Mouse (Mus musculus) kidney, embryonic 16.5 days (tissue): ENCODE results near the gene Ccdc194. TPM values are rescaled to one million over a fixed set of nuclear protein-coding genes. Genes with fewer than 3 reads are reported as not detected.
A peak's percentile ranks its signal among the peaks of the same experiment; 100 is the strongest.

ENCODE experiments used
- ATAC-seq: fragments of 200-750 bp; cut with Nextera tagmentation; 2 replicates; pipeline ENCODE4 v1.8.0; 2017; ENCODE audit warnings: moderate TSS enrichment; ENCODE audit not compliant: low FRiP score, low TSS enrichment
- H3K27ac ChIP-seq: fragments of 300-500 bp; sonication (generic); 2 replicates; pipeline ENCODE4 v1.5.1; 2014; ENCODE audit warnings: low read length
- H3K27me3 ChIP-seq: fragments of 300-500 bp; sonication (generic); 2 replicates; pipeline ENCODE4 v1.6.1; 2014; ENCODE audit warnings: low read length, control low read depth, mixed read lengths; ENCODE audit not compliant: insufficient read depth
- H3K36me3 ChIP-seq: fragments of 300-500 bp; sonication (generic); 2 replicates; pipeline ENCODE4 v1.6.1; 2014; ENCODE audit warnings: low read length, control low read depth, mixed read lengths; ENCODE audit not compliant: insufficient read depth
- H3K4me1 ChIP-seq: fragments of 300-500 bp; sonication (generic); 2 replicates; pipeline ENCODE4 v1.6.1; 2014; ENCODE audit warnings: low read length, control low read depth, mixed read lengths; ENCODE audit not compliant: insufficient read depth
- H3K4me2 ChIP-seq: fragments of 300-500 bp; sonication (generic); replicated peaks from 2 replicates; pipeline ENCODE4 v1.6.1; 2014; ENCODE audit warnings: low read depth, low read length
- H3K4me3 ChIP-seq: fragments of 300-500 bp; sonication (generic); 2 replicates; pipeline ENCODE4 v1.5.1; 2014; ENCODE audit warnings: mild to moderate bottlenecking, low read length
- H3K9ac ChIP-seq: fragments of 300-500 bp; sonication (generic); replicated peaks from 2 replicates; pipeline ENCODE4 v1.6.1; 2014; ENCODE audit warnings: low read length
- H3K9me3 ChIP-seq: fragments of 300-500 bp; sonication (generic); 2 replicates; pipeline ENCODE4 v1.6.1; 2016; ENCODE audit warnings: low read length, control low read depth
- WGBS: fragments of 180-500 bp; shearing (Covaris S2); extraction: QIAGEN DNeasy Blood & Tissue Kit; methylation state at CpG from one replicate; pipeline ENCODE4 v1.1.7; 2014; 5-methylcytosine and 5-hydroxymethylcytosine counted together
- polyA plus RNA-seq: library from polyadenylated mRNA; unstranded; fragments of >200 nt; fragmentation: Nextera tagmentation; extraction: Ambion mirVana; gene quantifications from 2 replicates; pipeline ENCODE4 v1.2.1, GENCODE M21; 2015

Ccdc194 gene
- polyA plus RNA-seq, 1 experiment from 2014 or later: 0.61 TPM

DNA sequence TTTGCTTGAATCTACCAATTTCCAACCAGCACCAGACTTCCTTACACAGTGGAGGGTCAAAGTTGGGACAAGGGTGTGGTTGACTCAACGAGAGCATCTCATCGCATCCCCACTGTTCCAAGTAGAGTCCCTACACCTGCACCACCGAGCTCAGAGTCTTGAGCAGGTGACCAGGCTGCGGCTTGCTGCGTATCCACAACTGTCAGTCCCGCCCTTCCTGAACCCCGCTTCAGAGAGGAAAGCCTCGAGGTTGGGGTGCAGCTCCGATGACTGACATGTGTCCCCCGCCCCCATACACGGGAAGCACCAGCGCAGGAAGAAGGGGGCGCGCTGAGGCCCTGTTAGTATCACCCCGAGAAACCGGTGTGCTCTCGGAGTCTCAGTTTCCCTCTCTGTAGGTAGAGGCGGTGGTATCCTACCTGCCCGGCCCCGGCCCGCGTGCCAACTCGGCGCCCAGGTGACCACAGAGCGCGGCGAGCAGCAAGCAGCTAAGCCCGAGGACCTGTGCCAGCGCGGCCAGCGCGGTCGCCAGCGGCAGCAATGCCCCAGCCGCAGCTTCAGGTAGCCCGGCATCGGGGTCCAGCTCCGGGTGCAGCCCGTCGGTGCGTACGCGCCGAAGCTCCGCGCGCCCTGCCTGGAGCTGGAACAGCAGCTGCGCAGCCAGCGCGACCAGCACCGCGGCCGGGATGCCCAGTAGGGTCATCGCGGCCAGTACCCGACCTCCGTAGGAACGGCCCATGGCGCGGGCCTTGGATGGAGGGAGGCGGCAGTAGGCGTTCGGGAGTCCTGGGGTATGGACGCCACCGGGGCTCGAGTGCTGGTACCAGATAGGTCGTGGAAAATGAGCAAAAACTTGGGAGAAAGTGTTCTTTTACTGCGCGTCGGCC lies 32.8 kb upstream of the Ccdc194 start, which contains the start of gene Tmem221:
Gene Tmem221, minus strand, starts transcription at position 801 of the 887 bp plus-strand sequence.
- peak within 1 kb of the TSS; percentile 62 for H3K4me3 ChIP-seq
- H3K9me3 ChIP-seq: no peaks in the 10 kb centered on the region
- peak; percentile 33 for ATAC-seq
- peak within 1 kb of the TSS; percentile 84 for H3K4me2 ChIP-seq
- peaks cover 49% of the 10 kb centered on the region for H3K27me3 ChIP-seq
- no peaks in the 10 kb centered on the region for H3K36me3 ChIP-seq
- peaks cover 11% of the 10 kb centered on the region for H3K4me1 ChIP-seq
- WGBS: 4% methylated on average over 70 of the region's 70 CpGs
- peak within 1 kb of the TSS; percentile 73 for H3K9ac ChIP-seq
- H3K27ac ChIP-seq: no peak within 1 kb of the TSS

DNA sequence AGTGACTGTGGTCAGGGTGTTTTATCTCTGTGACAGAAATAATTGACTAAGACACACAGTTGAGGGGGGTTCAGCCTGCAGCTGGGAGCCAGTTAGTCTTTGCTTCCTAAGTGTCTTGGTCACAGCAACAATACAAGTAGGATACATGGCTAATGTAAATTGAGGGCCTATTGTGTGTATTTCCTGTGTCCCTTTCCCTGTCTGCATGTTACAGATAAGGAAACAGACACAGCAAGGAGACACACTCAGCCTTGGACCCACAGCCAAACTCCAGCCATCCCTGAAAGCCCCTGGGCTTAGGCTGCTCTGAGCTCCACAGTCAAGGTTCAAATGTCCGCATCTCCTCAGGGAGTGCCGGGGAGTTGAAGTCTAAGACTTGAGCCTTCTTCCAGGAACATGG lies 29.1 kb upstream of the Ccdc194 start:
- peak overlapping the region; percentile 36; the same call in 1 of the 2 replicates for H3K27ac ChIP-seq
- WGBS: 76% methylated on average over 2 of the region's 2 CpGs
- H3K9me3 ChIP-seq: no peaks in the 10 kb centered on the region
- no peak for ATAC-seq
- peaks cover 21% of the 10 kb centered on the region for H3K27me3 ChIP-seq
- no peak overlapping the region for H3K4me2 ChIP-seq
- 0 out of 2 replicates have a peak overlapping the region, but pooled peaks have one; percentile 11 for H3K9ac ChIP-seq
- H3K36me3 ChIP-seq: no peaks in the 10 kb centered on the region
- H3K4me1 ChIP-seq: peaks cover 25% of the 10 kb centered on the region
- H3K4me3 ChIP-seq: no peak overlapping the region

DNA sequence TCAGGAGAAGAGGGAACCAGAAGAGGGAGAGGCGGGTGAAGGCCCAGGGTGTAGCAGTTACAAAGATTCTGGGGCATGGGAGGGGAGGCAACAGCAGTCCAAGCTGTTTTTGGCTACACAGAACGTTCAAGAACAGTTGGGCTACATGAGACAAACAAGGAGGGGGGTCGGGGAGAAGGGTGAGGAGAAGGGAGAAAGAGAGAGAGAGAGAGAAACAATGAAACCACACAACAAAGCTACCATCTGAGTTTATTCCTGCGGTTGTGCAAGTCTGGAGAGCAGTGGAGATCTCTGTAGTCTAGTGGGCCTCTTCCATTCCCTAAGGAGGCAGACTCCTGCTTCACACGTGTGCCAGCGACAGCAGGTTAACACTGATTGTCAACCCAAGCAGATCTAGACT lies 28.5 kb upstream of the Ccdc194 start:
- Histone ChIP-seq H3K27ac (peak overlapping the region; percentile 36; the same call in 1 of the 2 replicates), H3K9me3 (no peaks in the 10 kb centered on the region), H3K4me2 (no peak overlapping the region), H3K4me1 (peaks cover 21% of the 10 kb centered on the region), H3K9ac (no peak overlapping the region), H3K27me3 (peaks cover 16% of the 10 kb centered on the region), H3K4me3 (no peak overlapping the region), H3K36me3 (no peaks in the 10 kb centered on the region)
- no peak for ATAC-seq
- 75% methylated on average over 6 of the region's 6 CpGs for WGBS

DNA sequence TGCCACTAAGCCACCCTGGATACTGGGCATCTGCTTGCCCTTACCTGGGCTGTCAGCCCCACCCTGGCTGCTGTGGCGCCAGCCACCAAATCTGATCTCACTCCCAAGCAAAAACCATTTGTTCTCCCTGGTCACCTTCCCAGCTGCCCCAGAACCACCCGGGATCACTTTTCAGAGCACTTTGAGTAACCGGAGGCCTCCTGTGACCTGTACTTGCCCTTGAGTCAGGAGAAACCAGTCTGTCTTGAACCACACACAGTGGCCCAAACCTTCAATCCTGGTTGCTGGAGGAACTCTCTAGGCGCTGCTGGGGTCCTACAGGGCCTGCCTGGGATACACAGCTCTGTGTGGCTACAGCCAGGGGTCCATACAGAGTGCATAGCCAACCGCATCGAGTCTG lies 27.3 kb upstream of the Ccdc194 start:
- no peak overlapping the region for H3K4me2 ChIP-seq
- no peaks in the 10 kb centered on the region for H3K9me3 ChIP-seq
- peak overlapping the region; percentile 92 for H3K27ac ChIP-seq
- peaks cover 12% of the 10 kb centered on the region for H3K36me3 ChIP-seq
- peaks cover 7% of the 10 kb centered on the region for H3K27me3 ChIP-seq
- H3K9ac ChIP-seq: peak overlapping the region; percentile 26; the same call in 1 of the 2 replicates
- no peak overlapping the region for H3K4me3 ChIP-seq
- ATAC-seq: peak; percentile 55
- 29% methylated on average over 6 of the region's 6 CpGs for WGBS
- H3K4me1 ChIP-seq: peaks cover 14% of the 10 kb centered on the region

DNA sequence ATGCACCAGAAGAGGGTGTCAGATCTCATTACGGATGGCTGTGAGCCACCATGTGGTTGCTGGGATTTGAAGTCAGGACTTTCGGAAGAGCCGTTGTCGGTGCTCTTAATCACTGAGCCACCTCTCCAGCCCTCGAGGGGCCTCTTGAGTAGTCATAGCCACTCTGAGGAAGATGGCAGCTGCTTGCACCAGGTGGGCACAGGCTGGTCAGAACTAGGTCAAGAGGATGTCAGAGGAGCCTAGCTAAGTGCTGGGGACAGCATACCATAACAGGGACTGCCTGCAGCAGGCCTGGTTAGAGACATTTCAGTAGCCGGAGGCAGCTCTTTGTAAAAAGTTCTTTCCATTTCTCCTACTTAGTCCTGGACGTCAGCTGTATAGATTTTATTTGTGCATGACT lies 25.2 kb upstream of the Ccdc194 start:
- no peak overlapping the region for H3K9ac ChIP-seq
- H3K27ac ChIP-seq: peak overlapping the region; percentile 67; the same call in 1 of the 2 replicates
- no peak overlapping the region for H3K4me3 ChIP-seq
- H3K27me3 ChIP-seq: no peaks in the 10 kb centered on the region
- no peak overlapping the region for H3K4me2 ChIP-seq
- no peaks in the 10 kb centered on the region for H3K9me3 ChIP-seq
- H3K4me1 ChIP-seq: peaks cover 14% of the 10 kb centered on the region
- 64% methylated on average over 7 of the region's 7 CpGs for WGBS
- no peak for ATAC-seq
- peaks cover 28% of the 10 kb centered on the region for H3K36me3 ChIP-seq

DNA sequence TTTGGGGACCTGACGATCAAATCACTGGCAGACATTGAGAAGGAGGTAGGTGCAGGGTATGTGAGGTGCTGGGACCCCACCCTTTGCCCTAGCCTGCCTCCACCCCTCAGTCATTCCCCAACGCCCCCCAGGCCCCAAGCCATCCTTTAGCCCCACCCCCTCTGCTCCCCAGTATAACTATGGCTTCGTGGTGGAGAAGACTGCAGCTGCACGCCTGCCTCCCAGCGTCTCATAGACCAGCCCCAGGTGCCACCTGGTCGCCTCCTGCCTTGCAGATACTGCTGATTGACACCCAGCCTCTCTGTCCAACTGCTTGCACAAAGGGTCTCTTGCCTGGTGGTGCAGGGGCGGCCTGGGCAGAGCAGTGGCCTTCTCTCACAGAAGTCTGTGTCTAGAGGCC lies 22.1 kb upstream of the Ccdc194 start:
- H3K27ac ChIP-seq: no peak overlapping the region
- peaks cover 30% of the 10 kb centered on the region for H3K36me3 ChIP-seq
- H3K9ac ChIP-seq: no peak overlapping the region
- H3K4me3 ChIP-seq: no peak overlapping the region
- WGBS: 85% methylated on average over 7 of the region's 7 CpGs
- H3K4me1 ChIP-seq: peaks cover 19% of the 10 kb centered on the region
- ATAC-seq: no peak
- no peaks in the 10 kb centered on the region for H3K9me3 ChIP-seq
- no peak overlapping the region for H3K4me2 ChIP-seq
- H3K27me3 ChIP-seq: no peaks in the 10 kb centered on the region

DNA sequence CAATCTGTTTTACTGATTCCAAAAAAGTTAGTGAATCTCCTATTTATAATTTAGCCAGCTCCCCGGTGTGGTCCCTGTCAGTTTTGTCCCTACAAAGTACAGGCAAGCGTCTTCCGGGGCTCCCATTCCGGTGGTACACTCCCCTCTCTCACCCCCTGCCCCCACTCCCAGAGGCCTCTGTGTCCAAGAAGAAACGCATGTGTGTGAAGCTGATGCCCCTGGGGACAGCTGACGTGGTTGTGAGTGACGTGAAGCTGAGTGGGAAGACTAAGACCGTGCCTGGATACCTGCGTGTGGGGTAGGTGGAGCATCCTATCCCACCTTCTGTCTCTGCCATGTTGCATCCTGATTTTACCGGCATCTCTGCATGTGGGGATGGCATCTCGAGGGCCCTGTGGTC lies 19.5 kb upstream of the Ccdc194 start:
- Histone ChIP-seq H3K4me1 (peaks cover 11% of the 10 kb centered on the region), H3K4me3 (no peak overlapping the region), H3K9me3 (no peaks in the 10 kb centered on the region), H3K27ac (no peak overlapping the region), H3K4me2 (no peak overlapping the region), H3K36me3 (peaks cover 30% of the 10 kb centered on the region), H3K27me3 (no peaks in the 10 kb centered on the region), H3K9ac (no peak overlapping the region)
- no peak for ATAC-seq
- 92% methylated on average over 11 of the region's 11 CpGs for WGBS

DNA sequence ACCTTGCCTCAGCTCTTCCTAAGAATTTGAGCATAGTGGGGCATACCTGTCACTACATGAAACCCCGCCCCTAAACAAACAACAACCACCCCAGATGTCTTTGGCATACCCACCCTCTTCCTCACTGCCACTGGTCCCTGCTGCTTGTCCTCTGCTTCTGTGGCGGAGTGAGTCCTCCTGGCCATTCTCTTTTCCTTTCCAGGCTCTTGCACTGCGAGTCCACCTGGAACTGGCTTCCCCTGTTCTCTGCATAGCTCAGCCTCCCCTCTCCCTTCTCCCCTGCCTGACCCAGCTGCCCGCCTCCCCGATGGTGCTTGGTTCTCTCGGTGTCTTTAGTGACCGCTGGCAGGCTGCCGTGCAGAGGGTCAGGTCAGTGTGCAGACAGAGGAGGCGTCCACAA lies 18.2 kb upstream of the Ccdc194 start:
- Histone ChIP-seq H3K4me3 (peak overlapping the region; percentile 86), H3K4me2 (peak overlapping the region; percentile 89), H3K4me1 (peaks cover 11% of the 10 kb centered on the region), H3K9me3 (no peaks in the 10 kb centered on the region), H3K27ac (no peak overlapping the region), H3K27me3 (no peaks in the 10 kb centered on the region), H3K9ac (peak overlapping the region; percentile 81), H3K36me3 (peaks cover 28% of the 10 kb centered on the region)
- WGBS: 79% methylated on average over 9 of the region's 9 CpGs
- ATAC-seq: no peak

DNA sequence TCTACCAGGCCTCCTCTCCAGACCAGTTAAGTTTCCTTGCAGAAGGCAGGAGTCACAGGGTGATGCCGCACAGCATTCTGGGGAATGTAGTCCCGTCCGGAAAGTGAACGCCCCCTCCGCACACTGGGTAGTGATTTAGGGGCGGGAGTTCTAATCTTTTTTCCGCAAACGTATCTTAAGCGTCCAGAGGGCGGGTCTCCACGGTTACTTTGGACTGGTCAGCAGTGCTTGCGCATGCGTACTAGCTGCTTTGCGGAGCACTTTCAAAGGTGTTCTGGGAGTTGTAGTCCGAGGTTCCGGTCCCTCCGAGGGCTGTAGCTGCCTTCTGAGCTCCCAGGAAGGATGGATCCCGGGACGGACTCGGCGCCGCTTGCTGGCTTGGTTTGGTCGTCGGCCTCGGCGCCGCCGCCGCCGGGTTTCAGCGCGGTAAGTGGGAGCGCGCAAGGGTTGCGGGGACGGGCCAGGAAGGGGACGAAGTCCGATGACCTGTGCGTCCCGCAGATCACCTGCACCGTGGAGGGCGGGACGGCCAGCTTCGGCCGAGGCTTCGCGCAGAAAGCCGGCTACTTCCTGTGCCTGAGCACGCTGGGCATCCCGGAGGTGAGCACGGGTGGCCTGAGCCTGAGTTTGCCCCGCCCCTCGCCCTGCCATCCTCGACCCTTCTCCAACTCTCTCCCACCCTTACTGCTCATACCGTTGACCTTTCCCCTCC lies 17.3 kb upstream of the Ccdc194 start, which contains the start of gene Mvb12a:
Gene Mvb12a, plus strand, starts transcription at position 291 of the 712 bp plus-strand sequence.
- H3K36me3 ChIP-seq: peaks cover 19% of the 10 kb centered on the region
- no peaks in the 10 kb centered on the region for H3K27me3 ChIP-seq
- no peaks in the 10 kb centered on the region for H3K9me3 ChIP-seq
- H3K9ac ChIP-seq: peak within 1 kb of the TSS; percentile 81
- H3K27ac ChIP-seq: peak within 1 kb of the TSS; percentile 83
- under 1% methylated on average over 52 of the region's 55 CpGs for WGBS
- H3K4me1 ChIP-seq: peaks cover 15% of the 10 kb centered on the region
- peak within 1 kb of the TSS; percentile 86 for H3K4me3 ChIP-seq
- peak within 1 kb of the TSS; percentile 89 for H3K4me2 ChIP-seq
- ATAC-seq: peak; percentile 95
